Mouse (Mus musculus): Measurements from ENCODE around the gene Gm26558. TPM values are rescaled to one million over a fixed set of nuclear protein-coding genes. Genes with fewer than 3 reads are reported as not detected.

Gm26558 gene
- polyA plus RNA-seq (2012; ENCODE audit: low replicate concordance): not detected in 2 replicates

DNA sequence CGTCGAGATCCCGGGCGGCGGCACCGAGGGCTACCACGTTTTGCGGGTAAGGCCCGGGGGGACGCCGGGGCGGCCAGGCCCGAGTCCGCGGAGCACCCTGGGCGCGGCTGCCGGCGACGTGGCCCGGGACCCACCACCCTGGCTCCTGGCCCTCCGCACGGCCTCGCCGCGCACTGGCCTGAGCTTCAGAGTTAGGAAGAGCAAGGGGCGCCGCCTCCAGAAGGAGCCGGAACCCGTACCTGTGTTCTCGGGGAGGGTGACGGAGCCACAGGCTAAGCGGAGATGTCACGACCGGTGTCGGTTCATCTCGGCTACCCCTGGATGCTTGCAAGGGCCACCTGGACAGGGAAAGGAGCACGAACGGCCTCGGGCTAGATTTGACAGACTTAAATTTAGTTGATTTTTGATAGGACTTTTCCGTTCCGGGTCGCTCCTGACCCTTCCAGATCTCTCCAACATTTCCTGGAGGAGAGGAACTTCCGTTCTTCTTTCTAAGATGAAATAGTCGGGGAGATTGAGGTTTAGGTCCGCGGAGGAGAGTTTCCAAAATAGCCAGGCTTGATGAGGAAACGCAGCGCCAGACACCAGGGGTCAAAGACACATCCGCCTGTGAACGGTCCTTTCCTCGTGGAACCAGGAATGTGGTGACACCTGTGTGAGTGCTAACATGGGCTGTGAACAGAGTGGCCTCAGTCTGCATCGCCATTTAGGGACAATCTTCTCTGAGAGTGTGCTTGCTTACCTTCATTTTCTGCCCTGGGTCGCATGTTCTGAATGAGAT is at the start of gene Gm26558:
Gene Gm26558 (minus strand): TSS at position 394 of the 781 bp plus-strand sequence.

DNA sequence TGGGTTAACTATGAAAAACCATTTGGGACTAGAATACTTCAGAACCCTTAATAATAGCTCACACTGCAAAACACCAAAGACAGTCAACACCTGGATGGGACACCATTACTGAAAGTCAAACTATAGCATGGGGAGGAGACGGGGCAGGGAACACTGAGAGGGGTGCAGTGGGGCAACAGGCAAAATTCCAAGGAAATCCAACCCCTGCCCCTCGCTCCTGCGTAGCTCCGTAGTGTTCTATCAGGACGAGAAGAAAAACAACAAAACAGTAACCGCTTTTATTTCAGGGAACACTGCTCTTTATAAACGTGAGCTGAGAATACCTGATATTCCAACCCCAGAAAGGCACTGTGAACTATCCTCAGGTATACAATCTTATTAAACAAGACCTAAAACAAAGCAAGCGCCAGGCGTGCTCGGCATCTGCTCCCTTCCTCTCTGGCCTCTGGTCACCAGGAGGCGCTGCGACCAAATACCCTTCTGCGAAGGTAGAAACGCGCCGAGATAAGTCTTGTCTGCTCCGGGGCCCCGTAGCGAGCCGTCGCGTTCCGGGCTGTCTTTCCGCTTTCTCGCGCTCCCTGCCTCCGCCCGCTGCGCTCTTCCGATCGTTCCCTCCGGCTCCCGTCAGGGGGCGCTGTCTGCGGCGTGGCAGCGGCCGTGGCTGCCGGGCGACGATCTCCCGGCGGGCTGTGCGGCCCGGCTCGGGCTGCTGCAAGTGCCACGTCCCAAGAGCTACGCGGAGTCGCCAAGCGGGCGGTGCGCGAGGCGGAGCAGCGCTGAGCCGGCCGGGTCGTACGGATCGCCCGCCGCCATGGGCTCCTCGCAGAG is 807 bp downstream of the Gm26558 start, which contains the start of gene Gorasp2:
Gene Gorasp2 (plus strand): TSS at position 690 of the 828 bp plus-strand sequence.

Other genes starting within 250 kb of the Gm26558 start
- gene Sp5, start 187.2 kb downstream of the Gm26558 start, polyA plus RNA-seq (2012; ENCODE audit: low replicate concordance): not detected in 2 replicates
- gene Erich2, start 153.3 kb downstream of the Gm26558 start, polyA plus RNA-seq (2012; ENCODE audit: low replicate concordance): 0.10 TPM in 1 of 2 replicates, not detected in the other
- 0.99 and 1.2 TPM in 2 replicates for gene Gad1, start 109.0 kb downstream of the Gm26558 start, polyA plus RNA-seq (2012; ENCODE audit: low replicate concordance)
- 20.6 and 117 TPM in 2 replicates for gene Gorasp2, start 532 bp downstream of the Gm26558 start, polyA plus RNA-seq (2012; ENCODE audit: low replicate concordance)
- 39.8 and 51.3 TPM in 2 replicates for gene Tlk1, start 163.6 kb upstream of the Gm26558 start, polyA plus RNA-seq (2012; ENCODE audit: low replicate concordance)